Mouse (Mus musculus): Measurements from ENCODE around the gene Hmcn2. TPM values are rescaled to one million over a fixed set of nuclear protein-coding genes. Genes with fewer than 3 reads are reported as not detected.

The Hmcn2 gene
- polyA plus RNA-seq, 1 experiment from 2014 or later, result 5.6 TPM

- Histone ChIP-seq H3K36me3 (ENCODE audit: control insufficient read depth, insufficient read depth, low read length) (no peaks in the 10 kb centered on the region), H3K27ac (ENCODE audit: low read length) (no peak overlapping the region), H3K9ac (ENCODE audit: low read length) (no peak overlapping the region), H3K4me3 (replicated peaks; ENCODE audit: low read length) (no peak overlapping the region), H3K4me1 (ENCODE audit: control insufficient read depth, insufficient read depth, low read length) (no peaks in the 10 kb centered on the region), H3K27me3 (ENCODE audit: control insufficient read depth, insufficient read depth, low read length) (no peaks in the 10 kb centered on the region), H3K4me2 (ENCODE audit: low read depth, low read length) (no peak overlapping the region), H3K9me3 (replicated peaks; ENCODE audit: control insufficient read depth, low read length) (no peaks in the 10 kb centered on the region)
- no peak for ATAC-seq (ENCODE audit: insufficient read depth, low FRiP score)
- 17% methylated on average over 1 of the region's 1 CpGs for WGBS
Measured at GRCm38 (mm10) chr2:31496141-31496540, 181.9 kb downstream of the Hmcn2 start.

GRCm38 (mm10) chr2:31497113-31497512 is 182.9 kb downstream of the Hmcn2 start:
- H3K4me1 ChIP-seq (ENCODE audit: control insufficient read depth, insufficient read depth, low read length), result no peaks in the 10 kb centered on the region
- H3K27me3 ChIP-seq (ENCODE audit: control insufficient read depth, insufficient read depth, low read length), result no peaks in the 10 kb centered on the region
- no peaks in the 10 kb centered on the region for H3K9me3 ChIP-seq (replicated peaks; ENCODE audit: control insufficient read depth, low read length)
- H3K36me3 ChIP-seq (ENCODE audit: control insufficient read depth, insufficient read depth, low read length), result no peaks in the 10 kb centered on the region
- H3K4me2 ChIP-seq (ENCODE audit: low read depth, low read length), result no peak overlapping the region
- ATAC-seq (ENCODE audit: insufficient read depth, low FRiP score), result no peak
- H3K27ac ChIP-seq (ENCODE audit: low read length), result no peak overlapping the region
- H3K4me3 ChIP-seq (replicated peaks; ENCODE audit: low read length), result no peak overlapping the region
- H3K9ac ChIP-seq (ENCODE audit: low read length), result no peak overlapping the region
- 53% methylated on average over 7 of the region's 7 CpGs for WGBS

GRCm38 (mm10) chr2:31497635-31498034 is 183.4 kb downstream of the Hmcn2 start:
- no peaks in the 10 kb centered on the region for H3K27me3 ChIP-seq (ENCODE audit: control insufficient read depth, insufficient read depth, low read length)
- no peak overlapping the region for H3K9ac ChIP-seq (ENCODE audit: low read length)
- no peak for ATAC-seq (ENCODE audit: insufficient read depth, low FRiP score)
- H3K4me3 ChIP-seq (replicated peaks; ENCODE audit: low read length), result no peak overlapping the region
- H3K27ac ChIP-seq (ENCODE audit: low read length), result no peak overlapping the region
- H3K36me3 ChIP-seq (ENCODE audit: control insufficient read depth, insufficient read depth, low read length), result no peaks in the 10 kb centered on the region
- H3K9me3 ChIP-seq (replicated peaks; ENCODE audit: control insufficient read depth, low read length), result no peaks in the 10 kb centered on the region
- no peak overlapping the region for H3K4me2 ChIP-seq (ENCODE audit: low read depth, low read length)
- 66% methylated on average over 19 of the region's 19 CpGs for WGBS
- no peaks in the 10 kb centered on the region for H3K4me1 ChIP-seq (ENCODE audit: control insufficient read depth, insufficient read depth, low read length)

- Histone ChIP-seq H3K36me3 (ENCODE audit: control insufficient read depth, insufficient read depth, low read length) (no peaks in the 10 kb centered on the region), H3K4me3 (replicated peaks; ENCODE audit: low read length) (no peak overlapping the region), H3K27me3 (ENCODE audit: control insufficient read depth, insufficient read depth, low read length) (no peaks in the 10 kb centered on the region), H3K9me3 (replicated peaks; ENCODE audit: control insufficient read depth, low read length) (no peaks in the 10 kb centered on the region), H3K27ac (ENCODE audit: low read length) (no peak overlapping the region), H3K4me2 (ENCODE audit: low read depth, low read length) (no peak overlapping the region), H3K4me1 (ENCODE audit: control insufficient read depth, insufficient read depth, low read length) (no peaks in the 10 kb centered on the region), H3K9ac (ENCODE audit: low read length) (no peak overlapping the region)
- ATAC-seq (ENCODE audit: insufficient read depth, low FRiP score), result no peak
- WGBS, result 59% methylated on average over 21 of the region's 21 CpGs
Measured at GRCm38 (mm10) chr2:31499327-31500291, 185.4 kb downstream of the Hmcn2 start.

GRCm38 (mm10) chr2:31500292-31501204 is 186.3 kb downstream of the Hmcn2 start:
- no peak overlapping the region for H3K9ac ChIP-seq (ENCODE audit: low read length)
- H3K27me3 ChIP-seq (ENCODE audit: control insufficient read depth, insufficient read depth, low read length), result no peaks in the 10 kb centered on the region
- ATAC-seq (ENCODE audit: insufficient read depth, low FRiP score), result no peak
- H3K27ac ChIP-seq (ENCODE audit: low read length), result no peak overlapping the region
- 88% methylated on average over 24 of the region's 24 CpGs for WGBS
- H3K9me3 ChIP-seq (replicated peaks; ENCODE audit: control insufficient read depth, low read length), result no peaks in the 10 kb centered on the region
- no peak overlapping the region for H3K4me3 ChIP-seq (replicated peaks; ENCODE audit: low read length)
- no peaks in the 10 kb centered on the region for H3K36me3 ChIP-seq (ENCODE audit: control insufficient read depth, insufficient read depth, low read length)
- no peak overlapping the region for H3K4me2 ChIP-seq (ENCODE audit: low read depth, low read length)
- H3K4me1 ChIP-seq (ENCODE audit: control insufficient read depth, insufficient read depth, low read length), result peaks cover 5% of the 10 kb centered on the region; the same call in 1 of the 2 replicates

GRCm38 (mm10) chr2:31501448-31502130 is 187.4 kb downstream of the Hmcn2 start:
- H3K36me3 ChIP-seq (ENCODE audit: control insufficient read depth, insufficient read depth, low read length), result no peaks in the 10 kb centered on the region
- 68% methylated on average over 20 of the region's 20 CpGs for WGBS
- H3K27ac ChIP-seq (ENCODE audit: low read length), result no peak overlapping the region

GRCm38 (mm10) chr2:31502616-31503522 is 188.7 kb downstream of the Hmcn2 start:
- no peak overlapping the region for H3K9ac ChIP-seq (ENCODE audit: low read length)
- H3K27ac ChIP-seq (ENCODE audit: low read length), result no peak overlapping the region
- ATAC-seq (ENCODE audit: insufficient read depth, low FRiP score), result no peak
- peaks cover 5% of the 10 kb centered on the region; the same call in 1 of the 2 replicates for H3K4me1 ChIP-seq (ENCODE audit: control insufficient read depth, insufficient read depth, low read length)
- no peak overlapping the region for H3K4me2 ChIP-seq (ENCODE audit: low read depth, low read length)
- H3K9me3 ChIP-seq (replicated peaks; ENCODE audit: control insufficient read depth, low read length), result no peaks in the 10 kb centered on the region
- WGBS, result 67% methylated on average over 15 of the region's 15 CpGs
- no peaks in the 10 kb centered on the region for H3K27me3 ChIP-seq (ENCODE audit: control insufficient read depth, insufficient read depth, low read length)
- no peaks in the 10 kb centered on the region for H3K36me3 ChIP-seq (ENCODE audit: control insufficient read depth, insufficient read depth, low read length)
- no peak overlapping the region for H3K4me3 ChIP-seq (replicated peaks; ENCODE audit: low read length)

More at GRCm38 (mm10) chr2:31501448-31502130, 187.4 kb downstream of the Hmcn2 start:
- Histone ChIP-seq H3K4me3 (replicated peaks; ENCODE audit: low read length) (no peak overlapping the region), H3K4me2 (ENCODE audit: low read depth, low read length) (no peak overlapping the region), H3K4me1 (ENCODE audit: control insufficient read depth, insufficient read depth, low read length) (peaks cover 5% of the 10 kb centered on the region; the same call in 1 of the 2 replicates), H3K9me3 (replicated peaks; ENCODE audit: control insufficient read depth, low read length) (no peaks in the 10 kb centered on the region), H3K27me3 (ENCODE audit: control insufficient read depth, insufficient read depth, low read length) (no peaks in the 10 kb centered on the region), H3K9ac (ENCODE audit: low read length) (no peak overlapping the region)
- no peak for ATAC-seq (ENCODE audit: insufficient read depth, low FRiP score)

GRCm38 (mm10) chr2:31505472-31505871 is 191.3 kb downstream of the Hmcn2 start:
- Histone ChIP-seq H3K9ac (ENCODE audit: low read length) (no peak overlapping the region), H3K9me3 (replicated peaks; ENCODE audit: control insufficient read depth, low read length) (no peaks in the 10 kb centered on the region), H3K4me2 (ENCODE audit: low read depth, low read length) (no peak overlapping the region), H3K36me3 (ENCODE audit: control insufficient read depth, insufficient read depth, low read length) (no peaks in the 10 kb centered on the region), H3K27ac (ENCODE audit: low read length) (no peak overlapping the region), H3K4me1 (ENCODE audit: control insufficient read depth, insufficient read depth, low read length) (peaks cover 5% of the 10 kb centered on the region; the same call in 1 of the 2 replicates), H3K4me3 (replicated peaks; ENCODE audit: low read length) (no peak overlapping the region), H3K27me3 (ENCODE audit: control insufficient read depth, insufficient read depth, low read length) (no peaks in the 10 kb centered on the region)
- 39% methylated on average over 11 of the region's 11 CpGs for WGBS
- ATAC-seq (ENCODE audit: insufficient read depth, low FRiP score), result no peak
